Mouse (Mus musculus) spleen, adult 2 months (tissue): ENCODE measurements at regions not wholly inside any gene's neighbourhood (a gene's known extent, or its start where the extent isn't known, plus 50 kb on each side); places are given as distances from the start of the nearest gene placed in this dataset.

Experiments used
- CTCF ChIP-seq: fragments of 200-500 bp; IDR thresholded peaks from 2 replicates; pipeline ENCODE4 v1.5.1; 2011; ENCODE audit warnings: mild to moderate bottlenecking, inconsistent platforms; ENCODE audit not compliant: insufficient read depth, insufficient read length, insufficient replicate concordance; ENCODE audit errors: extremely low read depth
- POLR2A ChIP-seq: fragments of 200-500 bp; IDR thresholded peaks from 2 replicates; pipeline ENCODE4 v1.6.1; 2011; ENCODE audit warnings: low read depth, low read length, inconsistent platforms

GRCm38 (mm10) chr2:147300503-147300902 lies 61.2 kb upstream of the Pax1 start:
- no peak for TF ChIP-seq CTCF
- no peak for TF ChIP-seq POLR2A
